Mouse (Mus musculus) spleen, adult 2 months (tissue): ENCODE data around the gene Btnl9. TPM values are rescaled to one million over a fixed set of nuclear protein-coding genes. Genes with fewer than 3 reads are reported as not detected.

Source experiments
- DNase-seq, 2 experiments: peaks; one replicate each; pipeline versions ENCODE4 v3.0.0 to v3.0.0-alpha.2; 2012 to 2021; ENCODE audit warnings: low spot score in 2 of 2, low read depth in 1 of 2
- H3K27ac ChIP-seq: fragments of 200-500 bp; 2 replicates; pipeline ENCODE4 v1.5.1; 2012; ENCODE audit warnings: low read length, inconsistent platforms; ENCODE audit not compliant: insufficient read depth
- H3K27me3 ChIP-seq: fragments of 200-500 bp; 2 replicates; pipeline ENCODE4 v1.6.1; 2012; ENCODE audit warnings: mild to moderate bottlenecking, moderate library complexity, low read length, inconsistent platforms; ENCODE audit not compliant: control insufficient read depth, insufficient read depth
- H3K36me3 ChIP-seq: fragments of 200-500 bp; 2 replicates; pipeline ENCODE4 v1.6.1; 2012; ENCODE audit warnings: mild to moderate bottlenecking, low read length, inconsistent platforms; ENCODE audit not compliant: control insufficient read depth, insufficient read depth
- H3K4me1 ChIP-seq: fragments of 200-500 bp; 2 replicates; pipeline ENCODE4 v1.6.1; 2011; ENCODE audit warnings: inconsistent platforms; ENCODE audit not compliant: control insufficient read depth, insufficient read depth, insufficient read length
- H3K4me3 ChIP-seq: fragments of 200-500 bp; 2 replicates; pipeline ENCODE4 v1.5.1; 2011; ENCODE audit warnings: mild to moderate bottlenecking, inconsistent platforms; ENCODE audit not compliant: insufficient read depth, insufficient read length; ENCODE audit errors: extremely low read depth
- CTCF ChIP-seq: fragments of 200-500 bp; IDR thresholded peaks from 2 replicates; pipeline ENCODE4 v1.5.1; 2011; ENCODE audit warnings: mild to moderate bottlenecking, inconsistent platforms; ENCODE audit not compliant: insufficient read depth, insufficient read length, insufficient replicate concordance; ENCODE audit errors: extremely low read depth
- POLR2A ChIP-seq: fragments of 200-500 bp; IDR thresholded peaks from 2 replicates; pipeline ENCODE4 v1.6.1; 2011; ENCODE audit warnings: low read depth, low read length, inconsistent platforms
- WGBS: fragments of 180-500 bp; shearing (Covaris S2); methylation state at CpG from one replicate; pipeline ENCODE4 v1.1.7; 2018; 5-methylcytosine and 5-hydroxymethylcytosine counted together
- polyA plus RNA-seq: library from polyadenylated mRNA; depleted of rRNA; stranded (reverse); fragments of >200 nt; gene quantifications from 2 replicates; pipeline ENCODE4 v1.2.3, GENCODE M21; 2012; rRNA removed

Btnl9 gene
- 3.9 and 6.9 TPM in 2 replicates for polyA plus RNA-seq

DNA sequence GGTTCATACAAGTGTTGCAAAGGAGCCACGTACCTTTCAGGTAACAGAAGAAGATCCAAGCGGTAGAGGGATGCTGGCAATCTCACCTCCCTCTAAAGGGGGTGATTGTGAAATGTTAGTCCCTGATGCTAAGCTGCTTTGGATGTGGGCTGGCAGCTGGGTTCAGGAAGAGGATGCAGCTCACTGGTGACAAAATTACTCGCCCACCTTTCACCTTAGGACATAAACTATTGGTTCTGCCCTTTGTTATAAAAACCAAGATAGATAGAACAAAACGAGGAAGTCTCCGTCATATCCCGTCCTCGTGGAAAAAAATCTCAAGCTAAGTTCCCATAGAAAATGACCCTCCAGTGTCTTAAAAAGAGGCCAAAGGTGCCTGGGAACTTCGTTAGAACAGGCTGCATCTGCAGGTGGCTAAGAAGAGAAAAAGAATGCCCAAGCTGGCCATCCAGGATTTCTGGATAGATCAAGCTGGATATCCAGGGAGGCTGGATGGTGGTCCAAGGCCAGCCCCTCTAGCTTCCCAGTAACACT is at the start of gene Btnl9:
Gene Btnl9 (minus strand): TSS at position 205 of the 534 bp plus-strand sequence.
- no peaks in the 10 kb centered on the region for H3K36me3 ChIP-seq
- H3K27me3 ChIP-seq = no peaks in the 10 kb centered on the region
- WGBS = 71% methylated on average over 8 of the region's 8 CpGs
- no peaks in the 10 kb centered on the region for H3K4me1 ChIP-seq
- DNase-seq = no peak
- H3K27ac ChIP-seq = no peak within 1 kb of the TSS
- TF ChIP-seq CTCF = no peak
- TF ChIP-seq POLR2A = no peak
- H3K4me3 ChIP-seq = no peak within 1 kb of the TSS

DNA sequence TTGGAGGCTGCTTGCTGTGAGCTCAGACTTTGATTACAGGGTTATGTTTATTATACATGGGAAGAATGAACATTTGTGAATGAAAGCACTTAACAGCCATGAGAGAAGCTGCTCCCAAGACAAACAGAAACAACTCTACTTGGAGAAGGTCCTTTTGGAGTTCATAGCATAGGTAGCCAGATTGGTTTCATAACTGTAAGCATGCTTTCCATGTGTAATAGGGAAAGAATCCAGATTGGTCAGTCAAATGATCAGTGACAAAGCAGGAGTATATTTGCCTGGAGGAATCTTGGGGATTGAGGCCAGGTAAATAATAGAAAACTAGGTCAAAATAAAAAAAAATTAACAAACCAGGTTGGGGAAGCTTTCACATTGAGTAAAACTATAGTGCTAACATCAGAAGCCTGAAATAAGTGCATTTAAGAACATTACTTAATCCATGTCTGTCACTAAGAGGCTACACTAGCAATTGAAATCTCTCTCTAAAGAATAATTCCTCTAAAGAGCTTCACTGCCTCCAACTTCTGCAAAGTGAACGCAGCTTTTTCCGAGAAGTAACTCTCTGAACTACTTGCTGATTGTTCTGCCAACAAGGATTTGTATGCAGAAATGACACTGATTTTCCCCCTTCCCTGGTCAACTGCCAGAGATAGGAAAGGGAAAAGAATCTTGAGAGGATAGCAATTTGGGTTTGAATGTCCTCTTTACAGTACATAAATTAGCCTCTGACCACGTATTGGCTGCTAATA is 48.7 kb upstream of the Btnl9 start:
- H3K27me3 ChIP-seq = no peaks in the 10 kb centered on the region
- WGBS = 48% methylated on average over 3 of the region's 3 CpGs
- 0 out of 2 replicates have a peak, but pooled peaks cover 3% of the 10 kb centered on the region for H3K4me1 ChIP-seq
- no peak overlapping the region for H3K4me3 ChIP-seq
- TF ChIP-seq POLR2A (no peak), CTCF (no peak)
- no peak for DNase-seq
- H3K27ac ChIP-seq = no peak overlapping the region
- H3K36me3 ChIP-seq = no peaks in the 10 kb centered on the region

DNA sequence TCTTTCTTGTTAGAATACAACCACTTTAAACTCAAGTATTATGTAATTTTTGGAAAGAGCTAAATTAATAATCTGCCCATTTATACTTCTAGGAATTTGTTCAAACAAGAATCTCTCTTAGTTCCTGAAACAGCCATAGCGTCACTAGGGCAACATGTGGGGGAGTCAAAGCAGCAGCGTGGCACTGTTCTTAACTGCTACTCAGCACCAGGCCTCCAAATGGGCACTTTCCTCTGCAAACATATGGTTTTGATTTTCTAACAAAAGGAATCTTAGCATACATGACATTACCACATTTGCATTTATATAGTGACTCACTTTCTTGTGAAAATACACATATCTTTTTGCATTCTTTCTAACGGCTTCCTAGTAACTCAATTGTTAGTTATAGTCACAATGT is 45.8 kb upstream of the Btnl9 start:
- Histone ChIP-seq H3K27ac (no peak overlapping the region), H3K27me3 (no peaks in the 10 kb centered on the region), H3K4me1 (no peaks in the 10 kb centered on the region), H3K36me3 (no peaks in the 10 kb centered on the region), H3K4me3 (no peak overlapping the region)
- 78% methylated on average over 3 of the region's 3 CpGs for WGBS
- TF ChIP-seq CTCF (no peak), POLR2A (no peak)
- no peak for DNase-seq

- no peaks in the 10 kb centered on the region for H3K4me1 ChIP-seq
- H3K36me3 ChIP-seq = 0 out of 2 replicates have a peak, but pooled peaks cover 1% of the 10 kb centered on the region
- no peaks in the 10 kb centered on the region for H3K27me3 ChIP-seq
- H3K27ac ChIP-seq = no peak overlapping the region
- no peak overlapping the region for H3K4me3 ChIP-seq
- 26% methylated on average over 1 of the region's 1 CpGs for WGBS
- no peak for TF ChIP-seq CTCF
- TF ChIP-seq POLR2A = no peak
- no peak for DNase-seq
Measured at GRCm38 (mm10) chr11:49224455-49224854, 37.5 kb upstream of the Btnl9 start.

DNA sequence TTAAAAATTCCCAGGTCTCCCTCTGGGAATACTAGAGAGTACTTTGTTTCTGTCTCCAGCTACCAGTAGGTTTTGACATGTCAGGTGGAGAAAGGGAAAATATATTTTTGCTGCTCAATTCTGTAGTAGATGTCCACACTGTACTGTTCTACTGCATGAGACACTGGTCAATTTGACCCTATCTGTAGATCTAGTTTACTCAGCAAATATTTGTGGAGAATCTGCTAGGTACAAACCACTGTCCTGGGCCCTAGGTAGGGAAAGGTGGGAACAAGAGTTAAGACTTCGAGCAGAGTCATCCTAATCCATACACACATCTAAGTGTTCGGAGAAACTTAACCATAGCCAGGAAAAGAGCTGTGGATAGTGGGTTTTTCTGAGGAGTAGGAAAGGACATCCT is 32.3 kb upstream of the Btnl9 start:
- no peaks in the 10 kb centered on the region for H3K4me1 ChIP-seq
- H3K27ac ChIP-seq = no peak overlapping the region
- no peak for TF ChIP-seq CTCF
- no peak for TF ChIP-seq POLR2A
- peaks cover 22% of the 10 kb centered on the region for H3K36me3 ChIP-seq
- WGBS = 94% methylated on average over 2 of the region's 2 CpGs
- H3K27me3 ChIP-seq = no peaks in the 10 kb centered on the region
- DNase-seq = no peak
- H3K4me3 ChIP-seq = no peak overlapping the region

DNA sequence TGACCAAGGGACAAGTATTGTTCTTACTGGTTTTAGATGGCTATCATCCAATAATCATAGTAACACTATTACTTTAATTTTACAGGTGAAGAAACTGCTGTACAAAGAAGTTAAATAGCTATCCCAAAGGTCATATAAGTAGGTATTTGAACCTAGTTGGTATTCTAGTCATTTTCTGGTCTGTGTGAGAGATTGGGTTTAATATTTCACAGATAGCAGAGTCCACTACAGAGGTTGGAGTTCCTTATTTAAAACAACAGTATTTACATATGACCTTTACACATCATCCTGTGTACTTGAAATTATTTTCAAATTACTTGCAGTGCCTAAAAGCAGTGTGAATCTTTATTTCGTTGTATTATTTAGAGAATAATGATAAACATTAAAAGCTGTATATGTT is 26.5 kb upstream of the Btnl9 start:
- no peak for DNase-seq
- TF ChIP-seq CTCF (no peak), POLR2A (no peak)
- Histone ChIP-seq H3K36me3 (peaks cover 21% of the 10 kb centered on the region), H3K4me1 (no peaks in the 10 kb centered on the region; the same call in none of the 2 replicates), H3K27ac (no peak overlapping the region), H3K4me3 (no peak overlapping the region), H3K27me3 (no peaks in the 10 kb centered on the region)
- 96% methylated on average over 1 of the region's 1 CpGs for WGBS

GRCm38 (mm10) chr11:49212577-49212976 is 25.6 kb upstream of the Btnl9 start:
- no peak for TF ChIP-seq POLR2A
- TF ChIP-seq CTCF = no peak
- DNase-seq = no peak
- no peaks in the 10 kb centered on the region; the same call in none of the 2 replicates for H3K4me1 ChIP-seq
- no peaks in the 10 kb centered on the region for H3K27me3 ChIP-seq
- H3K4me3 ChIP-seq = no peak overlapping the region
- H3K27ac ChIP-seq = no peak overlapping the region
- H3K36me3 ChIP-seq = peaks cover 21% of the 10 kb centered on the region
